Mouse (Mus musculus): ENCODE results near the gene Srxn1.
"Not testable (repeated sequence)": the region's sequence is repeated elsewhere in the genome, so short reads cannot be mapped to it uniquely, and the experiment has no call there.

- not testable (repeated sequence) for TF ChIP-seq POLR2A (IDR thresholded peaks at IDR 0.05; ENCODE audit: insufficient read depth, low read depth, low read length); CTCF (IDR thresholded peaks at IDR 0.05); EP300 (IDR thresholded peaks at IDR 0.05; ENCODE audit: insufficient read depth, low read depth, low read length)
These were observed 42.5 kb upstream of the Srxn1 start for GRCm38 (mm10) chr2:152062817-152063216.

Measured in heart, adult 2 months (tissue).